Mouse (Mus musculus) megakaryocyte, embryonic 14.5 days (primary cell): Measurements from ENCODE around the gene Sh3glb2. TPM values are rescaled to one million over a fixed set of nuclear protein-coding genes. Genes with fewer than 3 reads are reported as not detected.

ENCODE experiments used
- H3K27me3 ChIP-seq: replicated peaks from 2 replicates; pipeline ENCODE3; 2012; ENCODE audit warnings: inconsistent platforms
- H3K36me3 ChIP-seq: replicated peaks from 2 replicates; pipeline ENCODE3; 2012; ENCODE audit warnings: low read length, inconsistent platforms, mixed read lengths
- H3K4me1 ChIP-seq: 2 replicates; pipeline ENCODE4 v1.6.1; 2012; ENCODE audit warnings: inconsistent platforms
- H3K4me3 ChIP-seq: replicated peaks from 2 replicates; pipeline ENCODE3; 2012; ENCODE audit warnings: moderate library complexity, mild to moderate bottlenecking, inconsistent platforms
- H3K9me3 ChIP-seq: 2 replicates; pipeline ENCODE4 v1.6.1; 2012; ENCODE audit warnings: inconsistent platforms
- FLI1 ChIP-seq: IDR thresholded peaks from 2 replicates; pipeline ENCODE4 v1.6.1; 2012; ENCODE audit warnings: low read length, inconsistent platforms, mixed read lengths
- GATA1 ChIP-seq: IDR thresholded peaks from 3 replicates; pipeline ENCODE4 v1.6.1; 2012; ENCODE audit warnings: mixed read lengths, low read length, inconsistent platforms, borderline replicate concordance
- polyA plus RNA-seq: library from polyadenylated mRNA; stranded (reverse); fragments of >175 nt; gene quantifications from 2 replicates; pipeline ENCODE4 v1.2.3, GENCODE M21; 2012; ENCODE audit warnings: low replicate concordance; ENCODE audit not compliant: insufficient read depth

Sh3glb2 gene
- polyA plus RNA-seq, 1 experiment: 45.5 TPM

DNA sequence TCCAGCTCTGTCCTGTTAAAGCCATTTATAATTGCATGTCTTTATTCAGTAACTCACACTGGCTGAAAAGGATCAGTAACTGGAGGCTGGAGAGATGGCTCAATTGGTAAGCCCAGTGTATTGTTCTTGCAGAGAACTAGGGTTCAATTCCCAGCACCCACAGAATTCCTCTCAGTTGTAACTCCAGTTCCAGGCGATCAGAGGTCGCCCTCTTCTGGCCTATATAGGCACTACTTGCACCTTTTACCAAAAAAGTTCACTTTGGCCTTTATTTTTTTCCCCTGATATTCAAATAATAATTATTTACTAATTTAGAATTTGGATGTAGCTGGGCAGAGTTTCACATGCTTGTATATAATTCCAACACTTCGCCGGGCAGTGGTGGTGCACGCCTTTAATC lies 3.7 kb upstream of the Sh3glb2 start:
- TF ChIP-seq FLI1 (no peak), GATA1 (no peak)
- no peaks in the 10 kb centered on the region for H3K9me3 ChIP-seq
- H3K4me3 ChIP-seq: no peak overlapping the region
- H3K36me3 ChIP-seq: peaks cover 13% of the 10 kb centered on the region
- no peaks in the 10 kb centered on the region for H3K27me3 ChIP-seq
- peaks cover 60% of the 10 kb centered on the region for H3K4me1 ChIP-seq

DNA sequence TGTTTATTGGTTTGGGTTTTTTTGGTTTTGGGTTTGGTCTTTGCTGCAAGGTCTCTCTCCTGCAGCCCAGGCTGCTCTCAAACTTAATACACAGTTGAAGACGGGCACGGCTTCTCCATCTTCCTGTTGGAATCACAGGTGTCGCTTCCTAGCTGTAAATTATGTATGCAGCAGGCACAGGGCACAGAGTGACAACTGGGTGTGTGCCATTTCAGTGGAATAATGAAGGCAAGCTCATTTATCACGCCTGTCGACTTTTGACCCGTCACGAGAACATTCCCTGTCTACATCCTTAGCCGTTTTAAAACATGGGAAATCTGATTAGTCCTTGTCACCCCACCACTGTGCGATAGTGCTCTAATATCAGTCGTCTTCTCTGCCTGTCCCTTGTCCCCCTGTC lies 1.5 kb upstream of the Sh3glb2 start:
- Histone ChIP-seq H3K9me3 (no peaks in the 10 kb centered on the region), H3K36me3 (peaks cover 22% of the 10 kb centered on the region), H3K27me3 (no peaks in the 10 kb centered on the region), H3K4me1 (peaks cover 60% of the 10 kb centered on the region), H3K4me3 (no peak overlapping the region)
- TF ChIP-seq FLI1 (no peak), GATA1 (no peak)

DNA sequence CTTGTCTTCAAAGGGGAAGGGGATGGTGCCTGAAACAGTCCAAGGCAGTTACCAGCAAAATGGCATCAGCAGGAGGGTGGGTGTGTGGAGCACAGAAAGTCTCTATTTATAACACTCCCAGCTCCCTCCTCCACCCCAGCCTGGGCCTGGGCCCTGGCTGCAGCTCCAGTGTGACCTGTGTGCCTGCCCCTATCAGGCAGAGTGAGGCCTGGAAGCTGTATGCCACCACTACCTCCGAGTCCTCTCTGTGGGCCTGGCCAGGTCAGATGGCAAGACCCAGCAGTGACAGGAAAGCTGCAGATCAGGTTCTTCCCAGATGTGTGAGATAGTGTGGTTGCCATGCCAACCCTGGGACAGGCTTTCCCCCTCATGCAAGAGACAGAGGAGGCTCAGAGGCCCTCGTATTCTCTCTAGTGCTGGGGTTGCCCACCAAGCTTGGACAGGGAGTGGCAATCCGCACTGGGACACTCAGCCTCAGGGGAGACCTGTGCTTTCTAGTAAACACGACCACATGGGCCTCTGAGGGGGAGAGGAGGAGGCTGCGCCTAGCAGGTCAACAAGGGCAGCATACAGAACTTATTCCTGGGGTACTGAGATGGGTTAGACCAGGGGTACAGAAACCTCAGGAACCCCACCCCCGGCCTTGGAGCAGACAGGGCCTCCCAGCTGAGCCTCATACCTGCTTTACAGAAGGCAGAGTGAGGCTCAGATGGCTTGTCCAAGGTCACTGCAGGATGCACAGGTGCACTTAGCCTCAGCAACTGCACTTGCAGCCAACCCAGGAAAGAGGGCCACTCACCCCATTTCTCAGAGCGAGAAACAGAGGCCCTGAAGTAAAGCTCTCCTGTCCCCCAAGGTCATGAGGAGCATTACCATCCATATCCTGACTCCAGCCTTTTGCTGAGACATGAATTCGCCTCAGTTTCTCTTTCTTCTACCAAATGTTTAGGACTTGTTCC lies 1.3 kb downstream of the Sh3glb2 start:
- peaks cover 49% of the 10 kb centered on the region for H3K36me3 ChIP-seq
- H3K4me1 ChIP-seq: peaks cover 52% of the 10 kb centered on the region

DNA sequence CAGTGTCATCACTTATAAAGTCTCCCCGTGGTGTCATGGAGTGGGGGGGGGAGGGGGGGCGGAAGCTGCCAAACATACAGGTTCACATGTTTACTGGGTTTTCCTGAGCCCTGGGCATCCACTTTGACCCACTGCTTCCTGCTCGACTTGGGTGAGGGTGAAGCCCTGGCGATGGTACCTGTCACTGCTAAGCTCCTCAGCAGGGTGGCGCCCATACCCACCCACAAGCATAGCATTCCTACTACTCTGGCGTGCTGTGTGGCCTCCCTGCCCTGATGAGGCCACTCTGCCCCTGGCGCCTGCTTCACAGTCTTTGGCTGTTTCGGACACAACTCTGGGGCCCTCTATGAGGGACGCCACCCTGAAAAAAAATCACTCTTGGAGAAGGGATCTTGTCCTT lies 2.2 kb downstream of the Sh3glb2 start:
- H3K9me3 ChIP-seq: no peaks in the 10 kb centered on the region
- no peaks in the 10 kb centered on the region for H3K27me3 ChIP-seq
- H3K4me1 ChIP-seq: peaks cover 57% of the 10 kb centered on the region
- peaks cover 57% of the 10 kb centered on the region for H3K36me3 ChIP-seq
- H3K4me3 ChIP-seq: peak overlapping the region; percentile 53
- TF ChIP-seq FLI1: no peak

More for the DNA sequence above, 1.3 kb downstream of the Sh3glb2 start:
- Histone ChIP-seq H3K4me3 (peak overlapping the region; percentile 97), H3K9me3 (no peaks in the 10 kb centered on the region), H3K27me3 (no peaks in the 10 kb centered on the region)
- no peak for TF ChIP-seq FLI1
- no peak for TF ChIP-seq GATA1

DNA sequence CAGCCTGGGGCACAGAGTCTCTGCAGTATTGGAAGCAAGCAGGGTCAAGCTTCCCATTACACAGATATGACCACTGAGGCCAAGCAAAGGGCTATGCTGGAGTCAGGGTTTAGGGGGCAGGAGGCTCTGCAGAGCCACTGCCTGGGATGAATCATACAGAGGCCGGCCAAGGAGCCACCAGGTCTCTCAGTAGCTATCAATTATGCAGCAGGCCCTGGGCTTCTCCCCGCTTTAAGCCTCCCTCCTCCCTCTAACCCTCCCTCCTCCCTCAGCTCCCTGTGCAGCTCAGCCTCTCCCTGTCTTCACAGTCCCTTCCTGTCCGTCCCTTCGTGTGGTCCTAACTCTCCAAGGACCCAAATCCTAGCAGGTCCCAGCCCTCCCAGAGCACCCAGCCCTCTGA lies 2.9 kb downstream of the Sh3glb2 start:
- Histone ChIP-seq H3K36me3 (peaks cover 58% of the 10 kb centered on the region), H3K4me1 (peaks cover 60% of the 10 kb centered on the region)
- TF ChIP-seq GATA1: no peak

DNA sequence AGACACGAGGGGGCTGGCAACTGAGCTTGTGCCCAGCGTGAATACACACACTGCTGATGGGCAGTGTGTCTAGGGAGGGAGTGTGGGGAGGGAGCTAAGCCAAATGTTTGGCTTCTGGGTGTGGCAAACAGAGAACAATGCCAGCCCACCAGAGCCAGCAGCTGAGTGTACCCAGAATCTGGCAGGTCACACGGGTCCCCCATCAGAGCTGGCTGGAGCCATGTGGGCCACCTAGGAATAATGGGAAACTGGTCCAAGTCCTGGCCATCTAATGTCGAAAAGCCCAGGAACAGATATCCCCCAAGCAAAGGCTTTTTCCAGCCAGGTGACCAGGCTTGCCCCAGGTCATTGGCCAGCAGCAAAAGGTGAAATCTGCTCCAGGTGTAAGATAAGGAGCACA lies 3.3 kb downstream of the Sh3glb2 start:
- no peak for TF ChIP-seq FLI1
- no peak for TF ChIP-seq GATA1
- peaks cover 62% of the 10 kb centered on the region for H3K36me3 ChIP-seq
- peaks cover 64% of the 10 kb centered on the region for H3K4me1 ChIP-seq
- H3K27me3 ChIP-seq: no peaks in the 10 kb centered on the region
- no peaks in the 10 kb centered on the region for H3K9me3 ChIP-seq
- H3K4me3 ChIP-seq: no peak overlapping the region

More for the DNA sequence above, 2.9 kb downstream of the Sh3glb2 start:
- Histone ChIP-seq H3K4me3 (peak overlapping the region; percentile 28), H3K27me3 (no peaks in the 10 kb centered on the region), H3K9me3 (no peaks in the 10 kb centered on the region)

DNA sequence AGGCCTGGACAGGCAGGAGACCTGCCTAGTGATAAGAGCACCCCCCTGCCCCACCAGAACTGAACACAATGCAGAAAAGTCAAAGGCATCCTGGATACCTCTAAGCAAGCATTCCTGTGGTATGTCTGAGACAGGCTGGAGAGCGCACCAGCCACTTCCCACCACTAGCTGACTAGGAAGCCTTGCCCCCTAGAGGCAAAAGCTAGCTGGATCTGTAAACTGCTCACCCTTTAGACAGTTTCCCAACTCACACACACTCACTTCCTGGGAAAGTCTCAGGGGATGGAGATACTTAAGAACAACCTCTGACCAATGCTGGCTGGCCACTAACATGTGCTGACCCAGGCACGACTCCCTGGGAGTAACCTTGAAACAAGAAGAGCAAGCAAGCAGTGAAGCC lies 8.0 kb downstream of the Sh3glb2 start:
- Histone ChIP-seq H3K9me3 (no peaks in the 10 kb centered on the region), H3K27me3 (no peaks in the 10 kb centered on the region), H3K4me1 (peaks cover 56% of the 10 kb centered on the region), H3K36me3 (peaks cover 92% of the 10 kb centered on the region), H3K4me3 (no peak overlapping the region)
- TF ChIP-seq GATA1: no peak
- no peak for TF ChIP-seq FLI1

DNA sequence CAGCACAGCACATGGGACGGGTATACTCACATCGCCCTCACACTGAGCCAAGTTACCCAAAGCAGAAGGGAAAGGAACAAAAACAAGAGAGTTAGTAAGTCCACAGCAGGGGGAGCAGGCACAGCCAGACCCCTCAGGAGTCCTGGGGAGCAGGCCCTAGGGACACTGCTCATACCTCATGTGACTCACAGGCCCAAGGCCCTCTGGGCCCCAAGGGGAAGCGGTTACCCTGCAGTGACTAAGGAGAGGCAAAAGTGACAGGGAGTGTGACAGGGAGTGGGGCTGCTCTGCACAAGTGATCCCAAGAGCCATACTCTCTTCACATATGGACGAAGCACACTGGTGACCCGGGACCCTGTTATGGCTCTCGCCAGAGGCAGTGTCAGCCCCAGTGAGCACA lies 9.9 kb downstream of the Sh3glb2 start:
- Histone ChIP-seq H3K36me3 (peaks cover 93% of the 10 kb centered on the region), H3K4me3 (peak overlapping the region; percentile 1), H3K27me3 (no peaks in the 10 kb centered on the region), H3K4me1 (peaks cover 45% of the 10 kb centered on the region), H3K9me3 (no peaks in the 10 kb centered on the region)
- TF ChIP-seq GATA1: no peak

DNA sequence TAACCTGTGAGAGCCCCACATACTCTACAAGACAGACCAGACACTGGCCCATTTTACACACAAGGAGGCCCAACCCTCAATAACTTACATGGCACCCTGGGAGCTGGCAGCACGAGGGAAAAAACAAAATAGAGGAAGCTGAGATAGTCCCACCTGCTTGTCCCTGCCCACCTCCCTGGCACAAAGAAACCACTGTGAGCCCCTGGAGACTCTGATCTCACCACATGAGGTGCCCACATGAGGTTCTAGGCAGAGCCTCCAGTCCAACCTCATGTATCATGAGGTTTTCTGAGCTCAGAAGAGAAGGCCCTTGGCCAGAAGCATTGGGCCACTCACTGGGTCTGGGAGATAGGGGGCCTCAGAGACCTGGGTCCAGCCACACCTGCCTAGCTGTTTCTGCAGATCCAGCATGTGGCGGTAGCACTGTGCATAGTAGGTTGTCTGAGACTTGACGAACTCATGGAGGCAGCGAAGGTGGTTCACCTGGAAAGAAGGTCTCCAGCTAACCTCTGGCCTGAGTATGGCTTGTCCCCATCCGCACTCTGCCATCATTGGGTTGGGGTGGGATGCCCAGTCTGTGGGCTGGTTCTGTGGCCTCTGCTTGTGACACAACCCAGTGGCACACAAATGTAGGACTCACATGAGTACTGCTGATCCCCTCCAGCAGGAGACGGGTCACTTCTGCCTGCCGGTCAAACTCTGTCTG lies 13.0 kb downstream of the Sh3glb2 start:
- Histone ChIP-seq H3K36me3 (peaks cover 100% of the 10 kb centered on the region), H3K4me1 (peaks cover 36% of the 10 kb centered on the region), H3K4me3 (no peak overlapping the region), H3K9me3 (no peaks in the 10 kb centered on the region), H3K27me3 (no peaks in the 10 kb centered on the region)
- TF ChIP-seq GATA1: no peak
- no peak for TF ChIP-seq FLI1

DNA sequence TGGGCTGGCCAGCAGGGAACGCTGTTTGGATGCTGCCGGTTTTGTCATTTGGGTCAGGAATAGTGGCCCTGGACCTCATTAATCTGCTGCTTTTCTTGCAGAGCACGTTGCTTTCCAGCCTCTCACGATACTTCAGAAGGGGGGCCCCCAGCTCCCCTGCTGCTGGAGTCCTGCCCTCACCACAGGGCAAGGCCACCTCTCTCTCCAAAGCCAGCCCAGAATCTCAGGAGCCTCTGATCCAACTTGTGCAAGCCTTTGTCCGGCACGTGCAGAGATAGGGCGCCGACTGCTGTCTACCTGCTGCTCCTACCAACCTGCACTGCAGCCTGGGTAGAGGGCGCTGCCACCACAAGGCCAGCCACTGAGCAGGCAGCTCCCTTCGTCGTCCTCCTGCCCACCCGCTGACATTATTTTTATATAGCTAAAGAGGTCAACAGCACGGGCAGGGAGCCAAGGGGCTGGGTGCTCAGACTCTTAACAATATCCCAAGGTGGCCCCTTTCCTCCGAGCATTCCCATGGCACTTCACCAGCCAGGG lies 15.5 kb downstream of the Sh3glb2 start:
- H3K36me3 ChIP-seq: peaks cover 100% of the 10 kb centered on the region
- no peaks in the 10 kb centered on the region for H3K27me3 ChIP-seq
- H3K4me3 ChIP-seq: no peak overlapping the region
- no peaks in the 10 kb centered on the region for H3K9me3 ChIP-seq
- peaks cover 12% of the 10 kb centered on the region for H3K4me1 ChIP-seq
- TF ChIP-seq GATA1: no peak
- no peak for TF ChIP-seq FLI1
